Mouse (Mus musculus) Patski (cell line): ENCODE results near the gene Xpnpep1. TPM values are rescaled to one million over a fixed set of nuclear protein-coding genes. Genes with fewer than 3 reads are reported as not detected.

Source experiments
- ATAC-seq: fragments of 100-300 bp; one replicate; pipeline ENCODE4 v1.8.0; 2021
- CTCF ChIA-PET: fragments of 350-600 bp; sonication (Branson Sonifier 250); formaldehyde crosslinking; loops from one replicate; lab custom pipeline; 2022; ENCODE audit warnings: inconsistent platforms; lab: Charles Lee
- POLR2A ChIA-PET: fragments of 350-600 bp; sonication (Branson Sonifier 250); formaldehyde crosslinking; loops from one replicate; lab custom pipeline; 2022; ENCODE audit warnings: antibody characterized with exemption, inconsistent platforms; lab: Charles Lee
- DNase-seq: peaks from one replicate; pipeline ENCODE4 v3.0.0-alpha.2; 2011; ENCODE audit warnings: low read depth, low spot score
- H3K27me3 ChIP-seq: fragments of 371-371 bp; one replicate; pipeline ENCODE4 v1.5.1; 2021
- CTCF ChIP-seq: fragments of 100-300 bp; IDR thresholded peaks from one replicate; pipeline ENCODE4 v1.5.1; 2021
- in situ Hi-C: fragments of 300-500 bp; cut with MboI; formaldehyde crosslinking; loops from 3 replicates; pipeline ENCODE4 v1.11.1; 2018; ENCODE audit warnings: low pct_unique_long_range_greater_than_20kb, mixed read lengths
- polyA plus RNA-seq: library from polyadenylated mRNA; unstranded; gene quantifications from one replicate; pipeline ENCODE4 v1.2.3, GENCODE M21; 2021

Xpnpep1 gene
- polyA plus RNA-seq, 1 experiment from 2014 or later = 193 TPM

- POLR2A ChIA-PET = interaction anchor here (0.7 kb wide), 2 partner anchors 128 to 321 kb away, joined by 4 to 7 read pairs; no protein-coding TSS in a partner anchor
- CTCF ChIA-PET = interaction anchor here (1.4 kb wide), 1 partner anchor 9 kb away, joined by 4 read pairs; no protein-coding TSS in a partner anchor
- in situ Hi-C loops = no loop called here
- DNase-seq (no peak), ATAC-seq (no peak)
- TF ChIP-seq CTCF = no peak
- H3K27me3 ChIP-seq = no peaks in the 10 kb centered on the region
These were observed 12.1 kb upstream of the Xpnpep1 start for GRCm38 (mm10) chr19:53052031-53052670.

- ChIA-PET CTCF (interaction anchor here (0.7 to 1.4 kb wide), 3 partner anchors 10 to 91 kb away, joined by 3 to 4 read pairs (median 4); no protein-coding TSS in a partner anchor), POLR2A (interaction anchor here (0.7 kb wide), 2 partner anchors 128 to 321 kb away, joined by 4 to 7 read pairs; no protein-coding TSS in a partner anchor)
- in situ Hi-C loops = no loop called here
- TF ChIP-seq CTCF = no peak
- no peaks in the 10 kb centered on the region for H3K27me3 ChIP-seq
- no peak for ATAC-seq
- no peak for DNase-seq
These were observed 11.4 kb upstream of the Xpnpep1 start for GRCm38 (mm10) chr19:53051288-53051985.

GRCm38 (mm10) chr19:53050100-53050499 is 10.1 kb upstream of the Xpnpep1 start:
- no peak for ATAC-seq
- DNase-seq = no peak
- in situ Hi-C loops = no loop called here

GRCm38 (mm10) chr19:53047208-53047607 is 7.2 kb upstream of the Xpnpep1 start:
- POLR2A ChIA-PET = no interaction called here
- no peak for TF ChIP-seq CTCF
- in situ Hi-C loops = no loop called here
- no peaks in the 10 kb centered on the region for H3K27me3 ChIP-seq
- CTCF ChIA-PET = interaction anchor here (1.0 to 1.4 kb wide), 2 partner anchors 60 to 201 kb away, joined by 3 read pairs; no protein-coding TSS in a partner anchor
- ATAC-seq (no peak), DNase-seq (no peak)

More at GRCm38 (mm10) chr19:53050100-53050499, 10.1 kb upstream of the Xpnpep1 start:
- no peaks in the 10 kb centered on the region for H3K27me3 ChIP-seq
- peak; percentile 62 for TF ChIP-seq CTCF
- ChIA-PET CTCF (interaction anchor here (0.8 to 0.9 kb wide), 4 partner anchors 8 to 114 kb away, joined by 3 to 4 read pairs (median 3); no protein-coding TSS in a partner anchor), POLR2A (no interaction called here)

- ChIA-PET POLR2A (interaction anchor here (0.6 kb wide), 2 partner anchors 25 to 268 kb away, joined by 3 to 4 read pairs; no protein-coding TSS in a partner anchor), CTCF (interaction anchor here (0.6 to 1.7 kb wide), 4 partner anchors 14 to 204 kb away, joined by 3 to 6 read pairs (median 3); no protein-coding TSS in a partner anchor)
- H3K27me3 ChIP-seq = no peaks in the 10 kb centered on the region
- DNase-seq (no peak), ATAC-seq (no peak)
- in situ Hi-C loops = no loop called here
- TF ChIP-seq CTCF = no peak
These were observed 3.6 kb upstream of the Xpnpep1 start for GRCm38 (mm10) chr19:53043423-53044125.

GRCm38 (mm10) chr19:53041570-53041969 is 1.6 kb upstream of the Xpnpep1 start:
- in situ Hi-C loops = no loop called here
- no peak for DNase-seq
- no peak for ATAC-seq
- ChIA-PET CTCF (interaction anchor here (0.8 to 1.6 kb wide), 3 partner anchors 17 to 20 kb away, joined by 3 to 5 read pairs (median 5); no protein-coding TSS in a partner anchor), POLR2A (no interaction called here)
- no peaks in the 10 kb centered on the region for H3K27me3 ChIP-seq
- TF ChIP-seq CTCF = no peak

- in situ Hi-C loops = no loop called here
- peak; percentile 19 for ATAC-seq
- no peaks in the 10 kb centered on the region for H3K27me3 ChIP-seq
- POLR2A ChIA-PET = no interaction called here
- CTCF ChIA-PET = interaction anchor here (0.8 to 1.6 kb wide), 3 partner anchors 16 to 20 kb away, joined by 3 to 5 read pairs (median 5); no protein-coding TSS in a partner anchor
- DNase-seq = peak; percentile 53
- no peak for TF ChIP-seq CTCF
These were observed 1.1 kb upstream of the Xpnpep1 start for GRCm38 (mm10) chr19:53041133-53041510.

- POLR2A ChIA-PET = interaction anchor here (1.2 to 1.7 kb wide), 3 partner anchors 11 to 206 kb away, joined by 3 to 6 read pairs (median 4); no protein-coding TSS in a partner anchor
- in situ Hi-C loops = loop anchor here (5.0 kb wide), 1 partner anchor 103 kb away; the partner anchor contains the start of gene Add3
- ATAC-seq = no peak
These were observed 924 bp downstream of the Xpnpep1 start for GRCm38 (mm10) chr19:53039090-53039489.

GRCm38 (mm10) chr19:53038435-53038938 is 1.5 kb downstream of the Xpnpep1 start:
- CTCF ChIA-PET = no interaction called here
- ATAC-seq = peak; percentile 92
- H3K27me3 ChIP-seq = no peaks in the 10 kb centered on the region
- peak; percentile 66 for DNase-seq
- in situ Hi-C loops = loop anchor here (5.0 kb wide), 1 partner anchor 104 kb away; the partner anchor contains the start of gene Add3
- POLR2A ChIA-PET = interaction anchor here (1.2 to 1.7 kb wide), 3 partner anchors 11 to 207 kb away, joined by 3 to 6 read pairs (median 4); no protein-coding TSS in a partner anchor
- no peak for TF ChIP-seq CTCF

More at GRCm38 (mm10) chr19:53039090-53039489, 924 bp downstream of the Xpnpep1 start:
- H3K27me3 ChIP-seq = no peaks in the 10 kb centered on the region
- no peak for DNase-seq
- TF ChIP-seq CTCF = no peak
- CTCF ChIA-PET = interaction anchor here (1.2 kb wide), 1 partner anchor 23 kb away, joined by 3 read pairs; no protein-coding TSS in a partner anchor
